Mouse (Mus musculus) layer of hippocampus, postnatal 10 days (tissue): Measurements from ENCODE around the gene Anln. TPM values are rescaled to one million over a fixed set of nuclear protein-coding genes. Genes with fewer than 3 reads are reported as not detected.

Experiments
- DNase-seq, 2 experiments: peaks; one replicate each; pipeline ENCODE4 v3.0.0; 2021; ENCODE audit warnings: low spot score in 2 of 2
- total RNA-seq, 2 experiments: library from RNA; stranded (reverse); gene quantifications; 2 replicates each; pipeline ENCODE4 v1.2.3; 2021

The Anln gene
- total RNA-seq, 2 experiments from 2014 or later, result 10.1 to 11.2 TPM

DNA sequence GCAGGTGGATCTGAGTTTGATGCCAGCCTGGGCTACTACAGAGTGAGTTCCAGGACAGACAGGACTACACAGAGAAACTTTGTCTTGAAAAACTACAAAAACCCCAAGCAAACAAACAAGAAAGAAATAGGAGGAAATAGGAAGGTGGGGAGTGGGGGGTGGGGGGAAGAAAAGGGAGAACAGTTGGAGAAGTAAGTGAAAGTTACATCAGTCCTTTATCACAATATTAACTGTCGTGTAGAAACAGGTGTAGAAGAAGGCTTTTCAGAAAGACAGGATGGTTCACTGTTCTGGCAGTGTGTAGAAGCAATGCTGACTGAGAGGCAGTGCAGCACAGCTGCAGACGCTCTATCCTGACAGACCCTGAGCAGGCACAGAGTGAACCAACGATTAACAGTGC, 14.0 kb upstream of the Anln start:
- no peak for DNase-seq

DNA sequence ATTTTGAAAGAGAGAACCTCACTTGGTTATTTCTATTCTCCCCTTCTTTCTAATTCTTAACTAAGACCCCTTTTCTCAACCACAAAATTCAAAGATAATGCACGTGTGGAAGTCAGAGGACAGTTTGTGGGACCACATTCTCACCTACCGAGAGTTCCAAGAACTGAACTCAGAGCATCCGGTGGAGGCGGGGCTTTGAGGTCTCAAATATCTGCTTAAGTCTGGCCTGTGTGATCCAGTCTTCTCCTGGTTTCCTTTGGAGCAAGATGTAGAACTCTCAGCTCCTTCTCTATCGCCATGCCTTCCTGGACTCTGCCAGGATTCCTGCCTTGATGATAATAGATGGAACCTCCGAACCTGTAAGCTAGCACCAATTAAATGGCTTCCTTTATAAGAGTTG, 13.0 kb upstream of the Anln start:
- DNase-seq, result no peak

DNA sequence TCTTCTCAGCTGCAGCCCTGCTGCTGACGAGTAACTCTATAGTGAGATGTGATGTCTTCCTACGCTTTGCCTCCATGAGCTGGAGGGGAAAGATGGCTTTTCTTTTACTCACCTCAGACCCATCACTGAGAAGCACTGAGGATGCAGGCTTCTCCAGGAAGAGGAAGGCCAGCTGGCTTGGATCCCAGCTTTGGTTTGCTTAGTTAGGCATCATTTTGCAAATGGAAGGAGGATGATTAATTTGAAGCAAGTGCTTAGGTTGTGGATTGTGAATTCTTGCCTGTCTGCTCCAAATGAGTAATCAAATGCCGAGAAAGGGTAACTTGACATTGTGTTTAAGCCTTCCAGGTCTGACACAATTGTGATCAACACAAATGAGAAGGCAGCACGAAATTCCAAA, 10.0 kb upstream of the Anln start:
- DNase-seq, result peak in 1 of 2 experiments; percentile 23

GRCm38 (mm10) chr9:22394725-22395124, 5.7 kb upstream of the Anln start:
- DNase-seq, result no peak

DNA sequence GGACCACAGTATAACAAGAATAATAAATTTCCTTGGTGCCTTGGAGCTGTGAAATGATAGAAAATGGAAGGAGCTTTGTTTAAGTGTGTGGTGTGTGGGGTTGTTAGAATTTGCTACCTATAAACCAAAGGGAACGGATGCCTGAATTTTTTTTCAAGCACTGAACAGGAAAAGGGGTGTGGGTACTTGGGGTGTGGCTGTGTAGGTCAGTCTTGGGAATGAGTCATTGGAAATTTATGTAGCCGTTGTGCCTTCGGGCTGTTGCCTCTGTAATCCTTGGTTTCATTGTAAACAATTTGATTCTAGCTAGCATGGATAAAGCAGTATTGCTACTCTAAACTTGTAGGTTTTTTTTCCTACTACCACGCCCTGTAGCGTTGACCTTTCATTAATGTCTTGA, 1.4 kb upstream of the Anln start:
- no peak for DNase-seq

GRCm38 (mm10) chr9:22389736-22390245, 803 bp upstream of the Anln start:
- no peak for DNase-seq

GRCm38 (mm10) chr9:22388401-22388980, 497 bp downstream of the Anln start:
- DNase-seq, result peak; percentile 10 to 33

- no peak for DNase-seq
Measured at GRCm38 (mm10) chr9:22387901-22388300, 1.1 kb downstream of the Anln start.

DNA sequence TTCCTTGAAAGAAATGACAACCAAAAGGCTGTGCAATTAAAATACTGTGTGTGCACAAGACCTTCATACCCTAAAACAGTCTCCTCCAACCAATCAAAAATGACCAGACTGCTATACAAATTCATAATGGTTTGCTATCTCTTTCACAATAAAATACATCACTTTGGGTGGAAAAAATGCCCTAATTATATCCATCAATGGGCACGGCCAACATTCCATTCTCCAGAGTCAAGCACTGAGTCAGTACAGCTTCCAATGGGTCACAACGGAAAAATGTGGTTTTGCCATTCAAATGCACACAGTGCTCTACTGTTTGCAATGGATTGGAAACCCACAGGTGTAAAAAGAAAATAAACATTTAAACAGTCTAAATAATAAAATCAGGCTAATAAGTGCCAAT, 3.1 kb downstream of the Anln start:
- no peak for DNase-seq

DNA sequence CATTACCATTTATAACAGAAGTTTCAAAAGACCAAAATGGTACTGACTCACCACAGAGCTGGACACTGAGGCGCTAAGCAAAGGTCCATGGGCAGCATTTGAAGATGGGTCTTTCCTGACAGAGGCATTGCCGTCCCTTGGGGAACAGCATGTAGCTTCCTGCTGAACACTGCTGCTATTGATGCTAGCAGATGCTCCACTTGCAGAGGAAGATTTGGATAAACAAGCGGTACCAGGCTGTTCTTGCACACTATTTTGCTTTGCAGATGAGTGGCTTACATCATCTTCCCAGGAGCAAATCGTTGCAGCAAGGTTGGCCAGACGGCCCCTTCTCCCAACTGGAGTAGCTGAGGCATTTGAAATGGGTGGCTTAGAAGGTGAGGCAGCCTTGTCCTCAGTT, 12.9 kb downstream of the Anln start:
- peak; percentile 14 to 18 for DNase-seq

- peak in 1 of 2 experiments; percentile 13 for DNase-seq
Measured at GRCm38 (mm10) chr9:22372760-22373159, 16.2 kb downstream of the Anln start.

GRCm38 (mm10) chr9:22368030-22368429, 21.0 kb downstream of the Anln start:
- DNase-seq, result peak in 1 of 2 experiments; percentile 22

DNA sequence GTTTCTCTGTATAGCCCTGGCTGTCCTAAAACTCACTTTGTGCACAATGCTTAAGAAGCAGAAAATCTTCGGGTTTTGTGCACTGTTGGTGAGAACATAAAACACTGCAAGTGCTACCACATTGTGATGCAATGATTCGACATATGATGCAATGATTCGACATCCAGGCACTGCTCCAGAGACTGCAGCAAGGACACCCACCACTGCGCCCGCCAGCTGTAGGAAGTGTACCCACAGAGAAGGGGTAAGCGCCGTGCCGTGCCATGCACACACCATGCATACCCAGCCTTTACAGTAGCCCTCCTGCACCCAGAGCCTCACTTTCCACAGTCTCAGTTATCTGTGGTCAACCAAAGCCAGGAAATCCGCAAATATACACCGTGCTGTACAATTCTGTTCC, 22.4 kb downstream of the Anln start:
- DNase-seq, result no peak

- no peak for DNase-seq
Measured at GRCm38 (mm10) chr9:22366221-22366620, 22.8 kb downstream of the Anln start.

- DNase-seq, result no peak
Measured at GRCm38 (mm10) chr9:22360916-22361315, 28.1 kb downstream of the Anln start.

DNA sequence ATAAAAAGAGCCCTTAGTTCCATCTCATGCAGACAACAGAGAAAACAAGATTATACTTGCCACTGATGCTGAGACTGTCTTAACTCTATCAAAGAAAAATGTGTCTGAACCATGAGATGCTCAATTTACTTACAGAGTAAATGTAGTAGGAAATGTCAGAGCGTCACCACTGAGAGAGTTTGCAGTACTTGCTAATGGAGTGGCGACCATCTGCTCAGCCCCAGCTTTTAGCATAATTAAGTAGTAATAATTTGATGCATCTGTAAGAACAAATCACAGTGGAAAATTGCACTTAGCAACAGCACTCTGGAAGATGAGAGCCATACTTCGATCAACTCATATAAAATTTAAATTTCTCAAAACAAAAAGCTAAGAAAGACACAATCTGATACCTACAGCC, 33.1 kb downstream of the Anln start:
- no peak for DNase-seq

DNA sequence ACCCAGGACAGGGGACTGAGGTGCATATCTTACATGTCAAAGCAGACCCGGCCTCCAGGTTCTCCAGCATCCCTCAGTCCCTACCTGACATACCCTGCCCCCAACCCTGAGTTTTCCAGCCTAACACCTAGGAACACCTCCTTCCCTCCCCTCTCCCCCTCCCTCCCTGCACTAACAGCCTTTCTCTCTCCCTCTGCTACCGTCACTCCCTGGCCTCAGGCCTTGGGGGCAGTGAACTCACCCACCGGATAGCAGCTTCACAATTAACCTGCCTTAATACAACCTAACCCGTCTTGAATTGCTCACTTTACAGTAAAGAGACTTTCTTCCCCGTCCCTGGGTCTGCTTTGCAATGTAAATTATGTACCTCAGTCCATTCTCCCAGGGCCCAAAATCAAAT, 35.1 kb downstream of the Anln start:
- no peak for DNase-seq

DNA sequence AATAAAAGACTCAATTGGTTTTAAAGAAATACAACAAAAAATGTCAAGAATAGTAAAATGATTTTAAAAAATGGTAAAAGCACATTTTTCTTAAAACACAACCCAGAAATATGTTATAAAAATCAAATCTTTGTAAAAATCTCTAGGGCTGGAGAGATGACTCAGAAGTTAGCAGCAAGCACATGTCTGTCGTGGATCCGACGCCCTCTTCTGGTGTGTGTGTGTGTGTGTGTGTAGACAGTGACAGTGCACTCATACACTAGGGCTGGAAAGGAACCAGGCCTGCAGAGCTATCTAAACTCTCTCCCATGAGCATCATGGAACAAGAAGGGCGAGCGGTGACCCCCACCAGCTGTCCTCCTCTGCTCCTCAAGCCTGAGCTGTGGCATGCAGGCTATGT, 35.5 kb downstream of the Anln start:
- no peak for DNase-seq

DNA sequence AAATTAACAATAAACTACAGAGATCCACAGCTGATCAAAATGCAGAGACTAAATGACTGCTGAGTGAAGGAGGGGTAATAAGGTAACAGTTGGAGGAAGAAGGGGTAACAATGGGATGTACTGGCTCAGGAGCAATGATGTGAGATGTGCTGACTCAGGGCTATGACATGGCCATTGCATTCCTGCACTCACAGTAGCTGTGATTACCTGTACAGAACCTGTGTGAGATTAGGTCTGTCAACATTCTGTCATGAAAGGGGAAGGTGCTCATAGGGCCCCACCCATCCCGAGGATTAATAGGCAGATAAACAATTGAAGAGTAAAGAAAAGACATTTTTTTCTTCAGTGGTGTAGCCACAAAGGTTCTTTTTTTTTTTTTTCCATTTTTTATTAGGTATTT, 48.7 kb downstream of the Anln start:
- no peak for DNase-seq

DNA sequence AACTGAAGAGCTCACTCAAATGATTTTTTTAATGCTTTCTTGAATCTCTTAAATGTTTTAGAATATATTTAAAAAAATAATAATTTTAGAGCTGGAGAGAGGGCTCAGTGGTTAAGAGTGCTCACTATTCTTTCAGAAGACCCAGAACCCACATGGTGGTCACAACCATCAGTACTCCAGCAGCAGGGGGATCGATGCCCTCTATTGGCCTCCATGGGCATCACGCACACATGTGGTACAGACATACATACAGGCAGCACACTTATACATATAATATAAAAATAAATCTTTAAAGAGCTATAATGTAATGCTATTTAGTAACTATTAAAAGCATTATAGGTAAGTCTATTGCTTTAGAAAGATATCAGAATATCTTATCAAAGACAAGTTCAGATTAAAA, 51.8 kb downstream of the Anln start:
- DNase-seq, result no peak

DNA sequence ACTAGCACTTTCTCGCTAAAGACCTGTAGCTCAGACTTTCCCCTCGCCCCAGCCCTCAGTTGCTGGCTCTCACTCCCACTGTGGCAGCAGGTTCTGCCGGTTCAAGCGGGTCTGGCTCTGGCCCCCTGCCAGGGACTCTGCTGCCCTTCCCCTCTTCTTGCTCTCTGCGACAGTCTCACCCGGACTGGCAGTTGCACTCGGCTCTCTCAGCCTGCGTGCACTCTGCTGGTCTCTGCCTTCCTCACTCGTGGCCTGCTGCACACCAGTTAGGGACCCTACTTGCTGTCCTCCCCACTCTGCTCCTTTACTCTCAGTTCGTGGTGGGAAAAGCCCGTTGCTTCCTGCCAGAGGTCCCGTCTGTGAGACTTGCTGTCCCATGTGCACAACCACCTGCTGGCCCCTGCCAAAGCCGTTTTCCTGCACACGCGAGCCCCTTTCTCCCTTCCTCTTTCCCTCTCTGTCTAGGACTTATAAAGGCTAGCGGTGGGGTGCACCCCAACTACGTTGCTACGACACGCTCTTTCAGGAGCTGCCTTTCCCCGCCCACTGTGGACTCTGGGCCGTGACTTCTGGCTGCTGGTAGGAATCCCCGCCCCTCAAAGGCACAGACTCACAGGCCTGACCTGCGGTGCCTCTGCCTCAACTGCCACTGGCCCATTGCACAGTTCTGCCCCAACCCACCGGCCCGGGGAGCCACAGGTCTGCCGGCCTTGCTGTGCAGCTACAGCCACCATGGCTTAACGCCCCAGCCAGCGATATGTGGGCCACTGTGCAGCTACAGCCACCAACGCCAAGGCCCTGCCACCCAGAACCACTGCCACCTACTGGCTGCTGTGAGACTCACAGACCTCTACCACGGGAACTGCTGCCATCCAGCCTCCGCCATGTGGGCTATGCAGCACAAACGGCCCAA, 61.3 kb downstream of the Anln start:
- DNase-seq, result peak; percentile 85 to 89

DNA sequence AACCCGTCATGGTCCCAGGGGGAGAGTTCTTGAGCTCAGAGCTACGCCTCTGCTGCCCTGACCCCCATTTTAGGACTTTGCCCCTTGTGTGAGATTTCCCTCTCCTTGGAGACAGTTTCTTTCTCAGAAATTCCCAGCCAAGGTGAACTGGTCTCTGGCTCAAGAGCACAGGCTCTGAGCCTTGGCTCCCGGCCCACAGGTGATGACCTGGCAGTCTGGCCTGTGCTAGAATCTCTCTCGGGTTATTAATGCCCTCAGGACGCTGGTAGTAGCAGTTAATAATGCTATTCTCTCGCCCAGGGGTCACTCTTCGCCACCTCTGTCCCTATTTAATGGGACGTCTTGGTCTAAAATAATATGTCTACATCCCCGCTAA, 61.9 kb downstream of the Anln start:
- no peak for DNase-seq

DNA sequence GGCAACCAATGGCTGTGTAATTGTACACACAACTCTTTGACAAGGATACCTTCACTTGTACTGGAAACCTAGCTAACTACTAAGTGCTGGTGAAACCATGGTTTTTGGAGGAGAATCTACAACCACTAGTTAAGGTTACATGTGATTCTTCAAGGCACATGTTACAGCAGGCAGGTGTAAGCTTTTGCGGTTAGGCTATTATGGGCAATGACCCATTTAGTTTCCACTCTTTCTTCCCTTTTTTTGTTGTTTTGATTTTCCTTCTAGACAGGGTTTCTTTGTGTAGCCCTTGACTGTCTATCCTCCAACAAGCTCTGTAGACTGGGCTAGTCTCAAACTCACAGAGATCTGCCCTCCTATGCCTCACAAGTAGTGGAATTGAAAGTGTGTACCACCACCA, 64.4 kb downstream of the Anln start:
- no peak for DNase-seq
